Mouse (Mus musculus) urinary bladder, postnatal 25 days (tissue): ENCODE measurements around the gene Trim8.

ENCODE experiments used
- DNase-seq: peaks from one replicate; pipeline ENCODE4 v3.0.0; 2022; ENCODE audit warnings: low spot score

The Trim8 gene

DNA sequence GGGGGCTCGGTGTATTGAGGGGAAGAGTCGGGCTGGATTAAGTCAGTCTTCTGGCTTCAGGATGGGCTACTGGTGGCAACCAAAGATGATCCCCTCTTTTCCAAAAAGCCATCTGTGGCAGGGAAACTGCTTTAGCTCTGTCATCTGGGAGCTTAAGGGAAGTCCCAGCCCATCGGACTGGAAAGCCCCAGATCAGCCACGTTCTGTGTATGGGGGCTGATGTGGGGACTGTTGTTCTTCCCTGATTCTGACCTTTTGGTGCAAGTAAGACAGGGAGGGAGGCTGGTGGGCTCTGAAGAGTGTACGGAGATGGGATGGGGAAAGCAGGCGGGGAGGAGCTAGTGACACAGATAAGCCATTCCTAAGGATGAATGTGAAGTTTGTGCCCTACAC, 22.6 kb downstream of the Trim8 start:
- no peak for DNase-seq

DNA sequence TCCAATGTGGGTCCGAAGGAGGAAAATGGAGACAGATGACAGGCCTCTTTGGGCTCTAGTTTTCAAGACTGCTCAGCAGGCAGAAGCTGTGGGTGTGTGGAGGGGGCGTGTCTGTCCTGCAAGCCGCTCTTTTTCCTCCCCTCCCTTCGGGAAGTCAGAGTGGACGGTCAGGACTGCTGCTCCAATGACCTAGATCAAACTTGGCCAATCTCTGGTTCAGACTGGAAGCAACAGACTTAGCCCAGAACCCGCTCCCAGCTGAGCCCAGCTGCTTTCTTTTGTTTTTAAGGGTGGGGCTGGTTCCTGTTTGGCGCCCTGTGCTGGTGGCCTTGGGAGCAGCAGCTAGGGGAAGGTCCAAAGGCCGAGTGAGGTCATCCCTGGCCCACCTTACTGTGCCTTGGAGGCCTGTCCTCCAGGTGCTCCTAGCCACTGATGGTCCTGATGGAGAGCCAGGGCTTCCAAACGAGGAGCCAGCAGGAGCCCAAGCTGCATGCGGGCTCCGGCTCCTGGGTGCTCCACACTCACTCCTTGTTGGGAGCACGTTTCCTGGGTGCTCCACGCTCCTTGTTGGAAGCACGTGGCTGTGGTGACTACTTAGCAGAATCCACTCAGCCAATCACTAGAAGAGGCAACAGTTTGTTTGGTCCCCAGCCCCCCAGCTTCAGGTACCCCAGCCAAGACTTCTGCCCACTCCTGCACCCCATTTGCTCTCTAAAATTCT, 23.3 kb downstream of the Trim8 start:
- DNase-seq: no peak

DNA sequence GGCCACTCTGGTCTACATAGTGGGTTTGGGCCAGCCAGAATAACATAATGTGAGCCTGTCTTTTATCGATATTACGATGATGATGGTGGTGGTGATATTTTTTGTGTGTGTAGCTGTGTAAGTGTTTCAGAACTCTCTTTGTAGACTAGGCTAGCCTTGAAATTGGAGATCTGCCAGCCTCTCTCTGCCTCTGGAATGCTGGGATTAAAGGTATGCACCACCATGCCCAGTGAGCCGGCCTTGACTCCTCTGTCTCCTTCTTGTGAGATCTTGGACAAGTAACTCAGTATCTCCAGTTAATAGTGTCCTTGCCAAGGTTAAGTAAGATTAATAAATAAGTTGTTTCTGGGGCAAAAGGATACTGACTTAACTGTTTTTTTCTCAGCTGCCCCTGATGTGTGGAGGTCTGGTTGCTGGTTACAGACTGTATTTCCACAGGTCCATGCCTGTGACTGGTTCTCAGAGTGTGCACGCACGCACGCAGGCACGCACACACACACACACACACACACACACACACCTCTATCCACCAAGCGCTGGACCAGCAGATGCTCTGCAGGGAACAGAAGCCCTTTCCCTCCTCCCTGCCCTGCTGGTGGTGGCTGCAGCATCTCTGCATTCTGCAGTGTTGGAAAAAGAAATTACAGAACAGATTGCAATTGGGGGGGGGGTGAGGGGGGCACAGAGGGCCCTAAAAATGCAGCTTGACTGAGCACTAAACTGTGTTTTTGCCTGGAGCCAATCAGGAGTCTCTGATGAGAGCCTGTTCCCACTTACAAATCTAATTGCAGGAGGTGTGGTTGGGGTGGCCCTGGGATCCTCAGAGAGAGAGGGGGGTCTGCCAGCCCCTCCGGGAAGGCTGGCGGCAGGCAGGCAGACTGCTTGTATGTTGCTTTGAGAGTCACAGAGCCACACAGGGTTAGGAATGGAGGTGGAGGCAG, 24.5 kb downstream of the Trim8 start:
- no peak for DNase-seq

DNA sequence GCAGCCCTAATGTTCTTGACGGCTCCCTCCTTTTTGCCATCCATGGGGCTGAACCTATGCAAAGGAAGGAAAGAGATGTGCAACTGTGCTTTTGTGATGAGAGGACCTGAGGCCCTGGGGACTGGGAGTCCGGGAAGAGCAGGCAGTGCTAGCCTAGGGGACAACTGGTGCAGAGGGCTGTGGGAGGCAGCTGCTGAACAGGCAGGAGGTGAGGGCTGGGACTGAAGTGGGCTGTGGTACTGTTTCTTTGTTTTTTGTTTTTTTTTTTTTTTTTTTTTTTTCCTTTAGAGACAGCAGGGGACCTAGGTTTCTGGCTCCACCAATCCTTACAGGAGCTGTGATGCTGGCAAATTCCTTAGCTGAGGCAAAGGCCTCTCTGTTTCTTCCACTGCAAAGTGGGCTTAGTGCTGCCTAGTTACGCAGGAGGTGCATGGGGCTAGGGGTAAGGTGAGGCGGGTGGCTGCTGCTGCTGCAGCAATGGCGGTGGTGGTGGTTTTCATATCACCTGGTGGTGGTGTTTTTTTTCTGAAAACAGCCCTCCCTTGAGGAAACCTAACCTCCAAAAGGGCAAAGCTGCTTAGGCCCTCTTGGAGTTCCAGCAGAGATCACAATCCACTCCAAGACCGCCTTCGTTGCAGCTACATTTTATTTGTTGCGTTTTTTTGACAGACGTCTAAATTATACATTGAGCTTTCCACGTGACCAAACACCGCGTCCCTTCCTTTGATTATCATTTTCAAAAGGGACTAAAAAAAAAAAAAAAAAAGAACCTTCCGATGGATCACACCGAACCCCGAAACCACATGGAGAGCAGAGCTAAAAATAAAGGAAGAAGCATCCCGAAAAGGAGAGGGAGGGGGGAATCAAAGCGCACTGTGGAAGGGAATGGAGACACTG, 26.4 kb downstream of the Trim8 start:
- DNase-seq: no peak

DNA sequence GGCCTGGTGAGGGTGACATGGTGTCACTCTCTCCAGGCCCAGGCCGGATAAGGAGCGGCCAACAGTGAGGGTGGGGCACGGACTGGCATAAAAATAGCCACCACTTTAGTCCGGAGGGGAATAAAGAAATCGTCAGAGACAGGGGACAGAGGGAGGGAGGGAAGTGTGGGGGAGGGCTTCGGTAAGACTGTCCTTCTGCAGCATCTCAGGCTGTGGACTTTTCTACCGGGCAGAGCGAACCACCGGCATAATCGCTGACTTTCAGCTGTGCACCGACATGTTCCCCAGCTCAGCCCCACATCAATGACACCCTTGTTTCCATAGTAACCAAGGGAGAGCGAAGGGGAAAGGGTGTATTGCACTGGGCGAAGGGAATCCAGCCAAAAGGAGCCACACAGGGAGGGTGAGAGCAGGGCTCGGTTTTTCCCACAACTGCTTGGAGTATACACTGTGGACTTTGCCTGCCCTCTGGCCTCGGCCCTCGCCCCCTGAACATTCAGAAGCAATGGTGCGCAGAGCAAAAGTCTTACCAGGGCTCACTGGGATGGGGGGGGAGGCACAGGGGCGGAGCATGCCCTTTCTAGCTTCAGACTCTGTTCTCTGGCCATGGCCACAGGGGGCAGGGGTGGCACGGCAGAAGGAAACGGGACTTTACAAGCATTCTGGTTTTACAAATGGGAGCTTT, 27.2 kb downstream of the Trim8 start:
- DNase-seq: no peak

DNA sequence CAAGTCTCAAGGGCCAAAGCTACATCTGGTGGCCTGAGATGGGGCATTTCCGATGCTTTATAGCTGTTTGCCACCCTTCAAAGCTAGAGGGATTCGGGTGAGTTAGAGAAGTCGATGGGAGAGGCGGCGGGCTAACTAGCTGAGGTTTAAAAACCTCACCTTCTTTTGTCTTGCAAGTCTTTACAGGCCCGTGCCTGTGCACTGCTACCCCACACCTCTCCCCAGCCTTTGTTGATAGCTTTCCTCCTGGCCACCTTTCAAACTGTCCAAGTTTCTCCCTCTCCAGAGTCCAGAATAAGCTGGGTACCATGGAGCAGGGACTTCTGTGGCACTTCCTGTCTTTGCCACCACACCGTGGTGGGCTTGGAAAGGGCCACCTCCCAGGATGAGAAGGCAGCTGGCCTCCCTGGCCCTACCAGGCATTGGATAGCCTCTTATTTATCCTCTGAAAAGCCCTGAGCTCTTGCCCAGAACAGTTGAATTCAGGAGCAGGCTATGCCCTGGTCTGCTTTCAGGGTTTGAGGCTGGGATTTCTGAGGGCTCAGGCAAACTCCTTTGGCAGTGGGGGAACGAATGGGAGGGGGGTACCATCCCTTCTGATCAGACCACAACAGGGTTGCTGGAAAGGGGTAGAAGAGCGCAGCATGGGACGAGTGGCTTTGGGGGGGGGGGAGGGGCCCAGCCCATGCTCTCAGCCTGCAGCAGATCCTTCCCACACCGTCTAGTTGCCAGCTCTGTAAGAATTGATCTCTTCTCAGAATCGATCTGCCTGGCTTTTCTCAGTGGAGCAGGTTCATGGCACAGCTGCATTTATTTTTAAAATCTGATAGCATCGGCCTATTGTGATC, 28.3 kb downstream of the Trim8 start:
- no peak for DNase-seq

DNA sequence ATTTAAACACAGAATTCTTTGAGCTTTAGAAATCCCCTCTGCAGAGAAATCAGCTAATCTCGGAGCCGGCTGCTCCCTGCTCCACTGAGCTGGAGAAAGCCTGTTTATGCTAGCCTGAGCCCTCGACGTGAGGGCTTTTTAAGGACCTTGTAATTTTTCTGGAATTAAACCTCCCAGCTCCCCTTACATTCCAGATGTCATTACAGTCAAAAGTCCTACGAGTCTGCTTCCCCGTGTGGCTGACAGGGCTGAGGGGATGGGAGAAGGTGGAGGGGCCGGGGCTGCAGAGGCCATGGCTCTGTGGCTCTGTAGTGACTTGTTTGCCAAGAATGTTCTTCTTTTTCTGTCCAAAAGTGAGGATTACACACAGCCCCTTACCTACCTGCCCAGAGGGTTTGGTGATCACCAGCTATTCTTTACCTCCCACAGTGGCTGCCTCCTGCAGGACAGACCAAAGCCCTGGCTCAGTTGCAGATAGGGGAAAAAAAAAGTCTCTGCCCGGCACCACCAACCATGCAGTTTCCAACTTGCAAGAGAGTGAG, 29.0 kb downstream of the Trim8 start:
- no peak for DNase-seq

DNA sequence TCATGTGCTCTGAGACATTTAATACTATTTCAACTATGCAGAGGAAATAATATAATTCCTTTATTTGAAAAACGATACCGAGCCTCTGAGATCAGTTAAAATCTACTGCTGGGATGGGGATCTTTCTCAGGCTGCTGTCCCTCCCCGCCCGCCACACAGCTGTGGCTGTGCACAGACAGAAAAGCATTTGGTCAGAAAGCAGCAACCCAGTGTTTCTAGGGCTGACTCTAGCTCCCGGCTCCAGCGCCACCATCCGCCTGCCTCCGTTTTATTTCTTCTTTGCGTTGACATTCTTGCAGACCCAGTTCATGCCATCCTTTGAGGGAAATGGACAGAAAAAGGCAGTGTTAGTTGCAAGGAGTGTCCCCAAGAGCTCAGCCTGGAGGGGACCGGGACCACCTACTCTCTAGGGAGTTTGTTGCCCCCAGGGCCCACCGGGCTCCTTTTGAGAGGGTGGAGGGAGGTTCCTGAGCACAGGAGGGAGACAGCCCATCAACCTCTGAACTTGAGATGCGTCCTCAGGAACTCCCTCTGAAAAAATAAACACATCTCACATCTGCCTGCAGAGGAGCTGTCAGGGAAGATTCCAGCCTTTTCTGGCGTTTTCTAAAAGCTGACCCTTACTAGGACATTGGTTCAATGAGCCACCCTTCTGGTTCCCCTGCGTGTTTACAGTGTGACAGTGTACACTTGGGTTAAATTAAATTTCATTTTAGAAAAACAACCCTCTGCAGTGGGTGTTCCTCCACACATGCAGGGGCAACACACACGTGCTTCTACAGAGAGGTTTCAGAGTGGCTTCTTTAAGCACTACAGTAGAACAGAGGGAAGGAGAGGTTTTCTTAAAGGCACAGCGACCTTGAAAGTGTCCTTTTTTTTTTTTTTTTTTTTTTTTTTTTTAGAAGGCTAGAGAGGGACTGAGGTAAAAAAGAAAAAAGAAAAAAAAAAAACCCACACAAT, 29.8 kb downstream of the Trim8 start:
- no peak for DNase-seq

DNA sequence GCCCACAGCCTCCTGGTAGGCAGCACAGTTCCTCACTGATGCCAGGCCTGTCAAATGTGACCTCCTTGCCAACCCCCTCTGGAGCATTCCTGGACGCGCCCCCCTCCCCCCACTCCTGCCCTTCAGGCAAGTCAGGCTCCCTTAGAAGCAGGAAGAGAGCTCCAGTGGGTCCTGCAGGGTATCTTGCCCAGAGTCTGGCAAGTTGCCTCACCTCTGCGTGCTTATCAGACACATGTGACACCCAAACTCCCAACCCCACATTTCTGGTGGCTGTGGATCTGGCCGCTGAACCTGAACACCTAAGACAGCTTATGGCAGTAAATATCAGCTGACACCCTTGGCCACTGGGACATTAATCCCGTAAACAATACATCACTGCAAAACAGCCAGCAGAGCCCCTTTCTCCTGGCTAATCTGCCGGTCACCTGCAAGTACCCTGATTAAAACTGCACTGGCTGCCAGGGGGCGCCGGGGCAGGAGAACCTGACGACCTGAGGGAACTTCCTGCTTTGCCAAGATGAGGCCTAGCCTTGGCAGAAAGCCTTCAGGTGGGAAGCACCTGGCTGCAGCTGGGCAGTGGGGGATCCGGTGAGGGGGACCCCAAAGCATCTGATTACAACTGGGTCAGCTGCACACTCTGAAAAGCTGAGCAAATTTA, 30.7 kb downstream of the Trim8 start:
- DNase-seq: no peak

DNA sequence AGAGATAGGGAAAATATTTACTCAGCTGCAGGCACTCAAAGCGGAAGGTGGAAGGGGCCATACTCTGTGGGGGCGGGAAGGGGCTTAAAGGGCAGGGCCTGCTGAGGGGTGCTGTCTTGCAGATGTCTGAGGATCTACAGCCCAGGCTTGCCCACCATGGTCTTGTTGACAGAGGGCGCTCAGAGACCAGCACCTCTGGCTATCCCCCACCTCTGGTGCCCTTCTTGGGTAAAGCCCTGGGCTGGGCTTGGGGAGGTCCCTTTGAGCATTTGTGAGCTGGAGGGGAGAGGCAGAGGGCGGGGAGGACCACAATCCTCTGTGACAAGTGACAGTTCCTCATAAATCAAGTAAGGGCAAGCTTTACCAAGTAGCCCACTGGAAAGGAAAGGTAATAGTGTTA, 31.6 kb downstream of the Trim8 start:
- DNase-seq: no peak

DNA sequence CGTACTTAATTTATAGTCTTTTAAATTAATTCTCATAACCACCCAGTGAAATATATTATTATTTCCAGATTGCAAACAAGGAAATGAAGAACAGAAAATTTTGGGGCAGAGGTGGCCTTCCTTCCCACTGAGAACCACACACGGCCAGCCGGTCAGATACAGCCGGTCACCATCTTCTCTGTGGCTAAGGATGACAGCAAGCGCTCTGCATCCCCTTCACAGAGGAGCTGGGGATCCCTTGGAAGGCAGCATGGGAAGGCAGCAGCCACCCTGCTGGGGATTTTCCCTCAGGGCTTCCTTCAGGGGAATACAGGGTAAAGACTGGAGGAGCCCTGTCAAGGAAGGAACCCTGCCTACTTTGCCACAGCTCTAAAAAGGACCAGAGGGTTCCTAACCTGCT, 32.0 kb downstream of the Trim8 start:
- DNase-seq: no peak

DNA sequence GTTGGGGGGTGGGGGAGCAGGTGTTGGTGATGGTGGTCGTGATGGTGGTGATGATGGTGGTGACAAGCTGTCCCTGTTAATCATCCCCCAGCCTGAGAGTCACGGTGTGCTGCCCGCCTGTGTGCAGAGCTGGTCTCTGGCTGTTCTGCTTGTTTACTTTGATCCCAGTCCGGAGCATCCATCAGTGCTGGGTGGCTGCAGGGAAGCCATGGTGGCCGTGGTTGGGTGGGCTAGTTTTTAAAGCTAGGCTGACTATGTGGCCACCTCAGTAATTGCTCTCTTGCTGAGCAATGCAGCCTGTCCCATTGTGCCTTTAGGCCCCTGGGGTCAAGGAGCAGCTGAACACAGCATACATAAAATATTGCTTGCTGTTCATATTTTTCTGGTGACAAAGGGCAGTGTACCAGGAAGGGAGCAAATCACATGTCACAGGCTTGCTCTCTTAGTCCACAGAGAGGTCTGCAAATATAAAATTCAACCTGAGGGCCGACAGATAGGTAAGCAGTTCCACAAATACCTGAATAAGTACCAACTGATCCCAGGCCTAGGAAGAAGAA, 33.1 kb downstream of the Trim8 start:
- DNase-seq: no peak

DNA sequence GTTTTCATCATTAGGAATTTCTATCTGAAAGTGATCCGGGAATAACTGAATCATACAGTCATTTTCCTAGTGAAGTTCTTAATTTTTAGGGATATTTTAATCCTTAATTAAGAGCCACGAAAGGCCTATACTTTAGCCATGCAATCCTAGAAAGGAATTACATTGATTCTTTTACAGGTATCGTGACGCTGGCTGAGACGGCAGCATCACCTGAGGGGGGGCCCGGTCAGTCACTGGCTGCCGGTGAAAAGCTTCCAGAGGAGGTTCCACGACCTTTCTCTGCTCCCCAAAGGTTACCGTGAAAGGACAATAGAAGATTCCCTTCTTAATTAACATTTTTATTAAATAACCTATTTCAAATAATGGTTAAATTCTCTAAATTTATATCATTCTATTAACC, 35.9 kb downstream of the Trim8 start:
- no peak for DNase-seq

DNA sequence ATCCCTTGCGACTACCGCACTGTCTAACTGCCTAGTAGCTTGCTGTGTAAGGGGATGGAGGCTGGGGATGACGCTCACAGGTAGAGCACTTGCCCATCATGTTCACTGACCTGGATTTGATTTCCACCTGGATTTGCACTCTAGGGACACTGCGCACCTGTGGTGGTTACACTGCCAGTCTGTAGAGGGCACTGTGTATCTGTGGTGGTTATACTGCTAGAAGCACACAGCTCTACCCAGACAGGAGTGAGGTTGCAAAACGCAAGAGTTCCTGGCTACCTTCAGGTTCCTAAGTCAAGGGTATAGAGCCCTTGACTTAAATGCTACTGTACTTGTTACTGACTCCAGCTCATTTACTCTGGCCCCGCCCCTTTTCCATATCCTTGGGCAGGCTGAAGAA, 36.7 kb downstream of the Trim8 start:
- no peak for DNase-seq

DNA sequence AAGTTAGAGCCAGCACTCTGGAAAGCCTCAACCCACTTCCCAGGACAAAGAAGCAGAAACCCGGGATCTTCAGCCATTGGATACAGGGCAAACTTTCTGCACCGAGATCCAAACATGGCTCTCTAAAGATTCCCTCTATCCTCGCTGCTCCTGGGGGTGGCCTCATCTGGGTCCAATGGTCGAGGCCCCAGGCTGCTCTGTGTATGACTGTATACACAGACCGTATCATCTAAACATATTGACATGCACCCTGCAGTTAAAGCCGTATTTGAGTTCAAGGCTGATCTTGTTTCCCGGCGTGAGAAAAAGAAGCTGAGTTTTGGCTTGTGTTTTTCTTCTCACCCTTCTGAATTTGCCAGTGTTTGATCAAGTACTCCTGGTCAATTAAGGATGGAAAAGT, 41.2 kb downstream of the Trim8 start:
- DNase-seq: no peak

DNA sequence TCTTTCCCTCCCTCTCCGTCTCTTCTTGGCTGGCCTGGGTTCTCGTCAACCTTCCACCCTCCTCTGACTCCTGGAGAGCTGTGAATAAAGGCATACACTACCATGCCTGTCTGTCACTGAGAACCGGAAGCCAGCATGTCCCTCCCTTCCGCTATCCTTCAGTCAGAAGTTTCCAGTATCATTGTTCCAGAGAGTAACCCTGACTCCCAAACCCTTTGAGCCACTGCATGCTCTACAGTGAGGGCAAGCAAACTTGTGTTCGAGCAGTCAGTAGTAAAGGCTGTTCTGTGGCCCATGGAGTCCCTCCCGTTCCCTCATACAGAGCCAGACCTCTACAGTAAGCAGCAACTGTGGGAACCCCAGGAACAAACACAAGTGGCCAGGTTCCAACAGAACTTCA, 46.1 kb downstream of the Trim8 start:
- no peak for DNase-seq

DNA sequence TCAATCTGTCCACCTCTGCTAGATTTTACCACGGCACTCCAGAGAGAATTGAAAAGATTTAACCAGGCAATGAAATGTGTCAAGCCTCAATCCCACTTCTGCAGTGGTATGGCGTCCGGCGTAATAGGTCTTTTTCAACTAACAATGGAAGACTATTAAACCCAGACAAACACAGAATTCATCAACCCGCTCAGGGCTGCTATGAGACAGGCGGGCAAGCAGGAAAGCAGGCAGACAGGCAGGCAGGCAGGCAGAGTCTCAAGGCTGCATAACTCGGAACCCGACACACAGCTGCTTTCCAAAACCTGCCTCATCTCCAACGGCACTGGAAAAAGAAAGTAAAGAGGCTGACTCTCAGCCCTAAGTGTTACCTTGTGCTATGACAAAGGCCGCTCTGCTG, 46.6 kb downstream of the Trim8 start:
- no peak for DNase-seq

DNA sequence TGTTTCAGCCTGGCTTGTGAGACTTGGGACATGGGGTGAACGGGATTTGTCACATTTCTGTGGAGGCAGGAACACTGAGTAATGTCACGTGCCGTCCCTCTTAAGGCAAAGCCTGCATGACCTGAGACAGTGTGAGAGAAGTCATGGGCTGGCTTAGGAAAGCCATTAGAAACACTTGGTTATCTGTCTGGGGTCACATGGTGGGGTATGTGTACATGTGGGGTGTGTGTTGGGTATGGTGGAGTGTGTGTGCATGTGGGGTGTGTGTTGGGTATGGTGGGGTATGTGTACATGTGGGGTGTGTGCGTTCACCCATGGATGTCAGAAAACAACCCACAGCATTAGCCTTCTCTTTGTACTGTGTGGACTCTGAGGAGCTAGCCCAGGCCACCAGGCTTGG, 48.9 kb downstream of the Trim8 start:
- DNase-seq: no peak

DNA sequence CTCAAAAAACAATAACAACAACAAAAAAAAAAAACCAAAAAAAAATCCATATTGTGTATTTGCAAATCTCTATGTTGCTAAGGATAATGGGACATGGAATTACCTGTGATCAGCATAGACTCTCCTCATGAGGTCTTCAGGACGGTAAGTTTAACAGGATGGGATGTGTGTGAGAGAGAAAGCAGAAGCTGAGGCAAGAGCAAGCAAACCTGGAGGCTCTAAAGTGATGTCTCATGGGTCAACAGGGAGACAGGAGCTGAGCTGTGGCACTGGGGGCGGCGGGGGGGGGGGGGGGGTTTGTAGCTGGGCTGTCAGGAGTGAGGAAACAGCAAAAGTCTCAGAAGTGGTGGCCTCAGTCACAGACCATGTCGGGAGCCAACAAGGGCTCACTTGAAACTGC, 51.0 kb downstream of the Trim8 start:
- DNase-seq: no peak
